Mouse (Mus musculus) erythroblast, adult 5-6 weeks (primary cell): Measurements from ENCODE around the gene Ank2. TPM values are rescaled to one million over a fixed set of nuclear protein-coding genes. Genes with fewer than 3 reads are reported as not detected.

Experiments
- ATAC-seq: replicated peaks from 2 replicates; pipeline ENCODE4 v1.8.0; 2016; ENCODE audit warnings: moderate number of reproducible peaks, mild to moderate bottlenecking, moderate TSS enrichment, inconsistent platforms; ENCODE audit not compliant: poor library complexity, low FRiP score, severe bottlenecking
- total RNA-seq, 2 experiments: library from RNA; stranded (forward) in 1 of 2; stranded (reverse) in 1 of 2; fragments of 150-400 nt in 1 of 2; fragments of 200-764, 138-1000 nt in 1 of 2; gene quantifications; 2 replicates each; pipeline versions ENCODE4 v1.2.3 to v1.2.4; 2015 to 2017; ENCODE audit warnings: low replicate concordance in 2 of 2

Ank2 gene
- total RNA-seq, 2 experiments from 2014 or later = 0.34 TPM; not detected in 1

DNA sequence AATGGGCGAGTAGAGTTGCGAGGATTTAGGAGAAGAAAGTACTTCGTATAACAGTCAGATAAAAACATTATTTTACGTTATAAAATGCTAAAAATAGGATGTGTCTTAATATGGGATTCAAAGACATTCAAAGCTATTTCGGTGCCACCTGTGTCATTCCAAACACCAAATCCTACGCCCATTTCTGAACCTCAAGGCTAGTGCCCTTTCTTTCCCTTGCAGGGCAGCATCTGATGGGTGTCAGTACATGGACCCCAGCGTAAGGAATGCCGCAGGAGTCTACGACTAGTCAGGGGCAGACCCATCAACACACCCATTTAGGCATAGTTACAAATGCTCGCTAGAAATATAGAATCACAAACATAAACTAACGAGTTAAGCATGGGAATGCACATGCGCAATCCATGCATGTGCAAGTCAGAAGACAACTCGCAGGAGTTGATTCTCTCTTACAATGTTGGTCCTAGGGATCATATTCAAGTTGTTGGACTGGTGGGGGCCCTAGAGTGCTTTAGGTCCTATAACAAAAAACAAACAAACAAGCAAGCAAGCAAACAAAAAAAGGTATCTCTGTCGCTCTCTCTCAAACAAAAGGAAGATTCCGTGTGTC lies 240.6 kb downstream of the Ank2 start:
- ATAC-seq = no peak

DNA sequence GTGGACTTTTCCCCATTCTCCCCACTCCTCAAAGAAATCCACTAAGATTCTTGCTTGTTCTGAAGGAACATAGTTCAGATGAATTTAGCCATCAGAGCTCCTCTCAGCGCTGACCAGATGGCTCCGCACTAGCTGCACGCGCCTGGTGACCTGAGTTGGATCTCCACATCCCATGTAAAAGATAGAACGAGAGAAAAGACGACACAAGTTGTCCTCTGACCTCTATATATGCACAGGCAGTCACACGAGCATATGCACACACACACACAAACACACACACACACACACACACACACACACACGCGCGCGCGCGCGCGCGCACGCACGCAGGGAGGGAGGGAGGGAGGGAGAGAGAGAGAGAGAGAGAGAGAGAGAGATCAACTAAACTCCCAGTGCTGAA lies 241.2 kb downstream of the Ank2 start:
- ATAC-seq = no peak

DNA sequence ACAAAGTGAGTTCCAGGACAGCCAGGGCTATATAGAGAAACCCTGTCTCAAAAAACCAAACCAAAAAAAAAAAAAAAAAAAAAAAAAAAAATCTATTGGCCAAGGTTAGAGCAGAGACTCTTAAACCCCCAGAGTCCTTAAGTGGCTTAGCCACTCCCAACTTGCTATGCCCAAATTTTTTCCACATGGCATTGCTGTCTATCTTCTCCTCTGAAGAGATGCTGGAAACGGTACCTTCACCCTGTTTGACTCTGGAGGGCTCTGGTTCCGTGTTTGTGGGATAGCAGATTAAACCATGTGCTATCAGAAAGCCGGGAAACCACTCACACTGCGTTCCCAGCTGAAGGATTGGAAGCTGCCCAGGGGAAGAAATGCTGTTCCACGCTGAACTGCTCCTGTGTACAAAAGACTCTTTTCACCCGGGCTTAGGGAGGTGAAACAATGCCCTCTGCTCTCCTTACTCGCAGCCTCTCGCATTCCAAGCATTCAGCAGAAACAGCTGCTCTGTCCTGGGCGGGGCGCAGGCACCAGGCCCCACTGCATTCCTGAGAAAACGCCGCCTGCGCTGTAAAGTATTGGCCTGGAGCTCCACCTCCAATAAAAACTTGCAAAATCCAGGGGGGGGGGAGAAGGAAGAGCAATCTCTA lies 241.7 kb downstream of the Ank2 start:
- no peak for ATAC-seq

DNA sequence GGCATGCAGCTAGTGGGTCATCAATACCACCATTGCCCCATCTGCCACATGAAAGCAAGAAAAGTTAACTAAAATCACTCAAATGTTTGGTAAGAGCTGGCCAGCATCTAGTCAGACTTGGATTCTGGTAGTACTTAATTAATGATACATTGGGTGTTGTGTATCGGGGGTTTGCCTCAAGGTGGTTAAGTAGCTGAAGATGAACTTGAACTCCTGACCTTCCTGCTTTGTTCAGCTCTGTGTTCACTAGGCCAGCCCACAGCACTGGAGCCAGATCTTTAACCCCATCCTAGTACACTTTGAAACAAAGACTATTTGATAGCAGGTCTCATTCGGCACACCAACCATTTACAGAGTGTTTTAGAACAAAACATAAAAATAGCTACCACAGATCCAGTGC lies 242.5 kb downstream of the Ank2 start:
- ATAC-seq = no peak

DNA sequence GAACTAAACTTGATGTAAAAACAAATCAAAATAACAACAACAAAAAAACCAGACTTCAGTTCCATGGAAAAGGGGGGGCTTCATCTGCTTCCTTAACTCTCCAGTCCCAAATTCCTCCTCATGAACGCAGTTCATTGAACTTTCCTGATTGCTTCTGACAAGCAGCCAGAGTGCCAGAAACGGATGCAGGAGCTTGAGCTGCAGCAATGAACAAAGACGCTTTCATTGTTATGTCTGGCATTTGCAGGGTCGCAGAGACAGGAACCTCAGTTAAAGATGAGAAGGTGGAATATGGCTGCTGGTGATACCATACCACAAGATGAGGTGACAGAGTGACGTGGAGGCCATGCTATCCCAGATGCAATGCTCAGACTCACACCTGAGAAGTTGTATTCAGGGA lies 248.2 kb downstream of the Ank2 start:
- ATAC-seq = no peak

DNA sequence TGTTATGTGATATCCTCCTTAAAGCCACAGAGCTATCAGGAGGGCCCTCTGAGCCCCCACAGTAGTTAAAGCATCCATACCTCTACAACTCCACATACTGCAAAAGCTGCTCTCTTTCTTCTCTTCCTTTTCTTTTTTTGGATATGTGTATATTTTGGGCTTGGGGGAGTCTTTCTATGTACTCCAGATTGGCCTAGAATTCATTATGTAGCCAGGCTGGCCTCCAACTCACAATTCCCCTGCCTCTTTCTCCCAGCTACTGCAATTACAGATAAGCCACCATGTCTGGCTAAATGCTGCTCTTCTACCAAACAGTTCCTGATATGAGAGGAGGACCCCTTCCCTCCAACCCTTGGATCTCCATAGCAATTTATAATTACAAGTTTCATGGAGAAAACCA lies 250.5 kb downstream of the Ank2 start:
- ATAC-seq = no peak

DNA sequence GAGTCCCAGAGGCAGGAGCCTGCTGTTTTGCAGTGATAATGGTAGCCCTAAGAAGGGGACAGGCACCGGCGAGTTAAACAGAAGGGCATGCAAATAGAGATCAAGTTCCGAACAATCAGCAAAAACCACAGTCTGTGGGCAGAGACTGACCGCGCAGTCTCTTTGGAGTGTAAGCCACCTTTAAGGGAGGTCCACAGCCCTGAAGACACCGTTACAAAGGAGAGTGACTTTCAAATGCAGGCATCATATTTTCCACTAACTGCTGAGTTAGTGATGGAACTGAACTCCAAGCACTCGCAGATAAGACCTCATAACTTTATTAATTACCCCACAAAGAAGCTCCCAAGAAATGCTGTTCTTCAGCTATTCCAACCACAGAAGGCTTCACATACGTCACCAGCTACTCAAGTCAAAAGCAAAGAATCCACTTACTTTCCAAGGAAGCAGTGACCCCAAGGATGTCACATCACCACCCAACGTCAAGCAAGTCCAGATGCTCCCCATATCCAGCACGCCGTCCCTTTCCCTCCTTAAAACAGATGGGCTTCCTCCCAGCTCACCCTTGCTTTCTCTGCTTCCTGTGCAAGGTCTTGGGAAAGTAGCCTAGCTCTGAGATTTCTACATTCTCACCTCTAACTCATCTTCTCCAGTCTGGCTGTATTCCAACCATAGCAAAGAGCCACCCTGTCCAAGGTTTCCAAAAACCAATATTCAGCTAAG lies 252.0 kb downstream of the Ank2 start:
- ATAC-seq = no peak

DNA sequence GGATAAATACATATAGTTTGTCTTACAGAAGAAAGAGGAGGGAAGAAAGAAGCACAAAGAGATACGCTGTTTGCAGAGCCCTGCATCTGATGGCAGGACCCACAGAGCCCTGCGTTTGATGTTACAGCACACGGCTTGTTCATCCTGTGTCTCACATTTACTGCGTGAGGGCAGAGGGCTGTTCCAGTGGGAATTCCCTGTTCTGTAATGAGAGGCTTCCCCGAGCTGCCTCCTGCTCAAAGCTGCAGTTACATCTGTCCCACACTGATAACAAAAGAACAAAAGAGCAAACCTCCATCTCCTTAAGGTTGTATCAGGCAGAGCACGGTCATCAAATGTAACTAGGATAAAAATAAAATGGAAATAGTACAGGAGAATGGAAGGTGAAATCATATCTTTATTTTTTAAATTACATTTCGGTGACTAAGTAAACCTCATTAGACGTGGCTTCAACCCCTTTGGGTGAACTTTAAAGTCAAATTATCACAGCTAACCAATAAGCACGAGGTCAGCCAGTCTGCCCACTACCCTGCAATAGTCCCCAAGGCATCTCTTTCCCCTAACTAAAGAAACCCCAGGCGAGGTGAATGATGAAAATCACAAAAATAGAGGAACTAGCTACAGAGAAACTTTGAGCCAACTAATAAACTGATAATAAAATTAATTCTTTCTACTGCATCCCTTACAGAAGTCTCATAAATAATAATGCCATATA lies 255.1 kb downstream of the Ank2 start:
- no peak for ATAC-seq

DNA sequence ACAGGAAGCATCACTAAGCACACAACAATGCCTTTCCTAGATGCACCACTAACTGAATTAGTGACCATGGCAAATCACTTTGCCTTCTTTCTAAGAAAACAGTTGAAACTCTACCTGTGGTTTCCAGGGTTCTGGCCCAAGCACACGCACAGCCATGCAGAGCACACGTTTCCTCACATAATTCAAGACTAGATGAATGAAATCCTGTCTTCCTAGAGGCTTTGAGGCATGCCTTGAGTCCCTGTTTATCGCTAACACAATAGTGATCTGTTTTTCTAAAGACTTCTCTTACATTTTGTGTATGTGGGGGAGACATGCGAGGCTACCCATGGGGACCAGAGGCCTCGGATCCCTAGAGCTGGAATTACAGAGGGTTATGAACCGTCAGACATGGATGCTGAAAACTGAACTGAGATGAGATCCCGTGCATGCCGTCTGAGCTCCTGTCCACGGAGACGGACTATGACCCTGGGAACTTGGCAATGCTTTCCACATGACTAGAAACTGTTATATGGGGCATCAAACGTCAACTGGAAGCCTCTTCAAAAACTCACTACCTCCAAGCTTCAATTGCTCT lies 256.8 kb downstream of the Ank2 start:
- no peak for ATAC-seq

DNA sequence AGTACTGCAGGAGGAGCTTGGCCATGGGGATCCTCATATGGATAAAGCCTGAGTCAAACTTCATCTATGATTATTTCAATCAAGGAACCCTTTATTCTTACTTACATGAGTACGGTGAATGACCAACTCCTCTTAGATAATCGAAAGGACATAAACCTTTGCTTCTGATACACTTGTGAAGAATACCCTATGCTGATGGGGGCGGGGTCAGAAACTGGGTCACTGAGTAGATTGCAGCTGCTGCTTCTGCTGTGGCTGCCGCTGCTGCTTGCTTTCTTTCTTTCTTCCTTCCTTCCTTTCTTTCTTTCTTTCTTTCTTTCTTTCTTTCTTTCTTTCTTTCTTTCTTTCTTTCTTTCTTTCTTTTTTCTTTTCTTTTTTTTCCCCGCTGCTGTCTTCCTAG lies 263.9 kb downstream of the Ank2 start:
- ATAC-seq = no peak

DNA sequence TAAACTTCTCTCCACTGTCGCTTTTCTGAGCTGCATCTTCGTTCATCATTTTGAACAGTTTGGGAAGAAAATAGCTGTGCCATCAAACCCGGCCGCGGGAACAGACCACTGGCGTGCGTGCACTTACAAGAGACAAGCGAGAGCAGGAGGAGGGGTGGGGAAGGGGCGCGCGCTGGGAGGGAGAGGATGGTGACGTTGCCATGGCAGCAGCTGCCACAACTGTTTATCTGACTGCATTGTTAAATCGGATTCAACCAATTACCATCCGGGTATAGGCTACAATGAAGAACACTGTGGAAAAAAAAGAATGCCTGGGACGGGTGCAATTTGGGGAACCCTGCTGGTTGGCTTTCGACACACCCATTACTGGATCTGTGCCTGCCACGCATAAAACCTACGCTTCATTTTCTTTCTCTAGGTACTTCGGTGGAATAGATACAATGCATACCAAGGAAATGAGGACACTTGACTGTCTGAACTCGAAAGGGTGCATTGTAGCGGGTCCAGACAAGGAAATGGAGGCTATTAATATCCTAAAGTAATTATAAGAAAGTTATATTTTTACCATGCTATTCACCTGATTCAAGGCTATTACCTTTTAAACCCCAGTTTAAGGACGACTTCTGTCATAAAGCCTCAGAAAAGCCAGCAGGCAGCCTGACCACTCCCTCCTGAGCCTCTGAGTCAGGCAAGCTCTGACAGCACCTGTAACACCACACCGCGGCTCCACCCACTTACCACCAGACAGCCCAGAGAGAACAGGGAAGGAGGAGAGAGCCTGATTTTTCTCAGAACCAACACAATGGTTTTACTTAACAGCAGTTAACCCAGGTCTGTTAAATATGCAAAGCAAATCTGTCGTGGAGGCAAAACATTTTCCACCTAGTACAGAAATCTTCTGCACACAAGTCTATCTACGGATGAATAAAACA lies 273.1 kb downstream of the Ank2 start:
- no peak for ATAC-seq

DNA sequence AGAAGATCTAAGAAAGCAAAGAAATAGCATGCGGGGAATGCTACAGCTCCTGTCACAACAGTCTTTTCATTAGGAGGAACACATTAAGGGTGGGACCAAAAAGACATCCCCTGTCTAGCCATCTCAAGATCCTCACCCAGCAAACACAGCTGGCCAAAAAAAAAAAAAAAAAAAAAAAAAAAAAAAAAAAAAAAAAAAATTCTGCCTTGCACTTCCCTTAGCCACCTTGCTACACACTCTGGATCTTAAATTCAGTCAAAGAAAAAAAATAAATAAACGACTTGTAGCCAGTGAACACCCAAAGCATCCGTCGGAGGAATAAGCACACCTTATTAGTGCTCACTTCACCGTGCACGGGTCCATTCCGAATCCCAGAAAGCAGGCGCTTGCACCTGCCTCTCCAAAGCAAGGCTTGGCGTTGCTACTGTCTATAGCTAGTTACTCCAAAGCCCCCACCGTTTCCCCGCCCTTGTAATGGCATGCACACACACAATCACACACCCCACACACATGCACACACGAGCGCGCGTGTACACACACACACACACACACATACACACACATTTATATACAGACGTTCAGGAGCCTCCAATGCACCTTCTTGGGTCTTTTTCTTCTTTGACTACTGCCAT lies 273.9 kb downstream of the Ank2 start:
- ATAC-seq = no peak

DNA sequence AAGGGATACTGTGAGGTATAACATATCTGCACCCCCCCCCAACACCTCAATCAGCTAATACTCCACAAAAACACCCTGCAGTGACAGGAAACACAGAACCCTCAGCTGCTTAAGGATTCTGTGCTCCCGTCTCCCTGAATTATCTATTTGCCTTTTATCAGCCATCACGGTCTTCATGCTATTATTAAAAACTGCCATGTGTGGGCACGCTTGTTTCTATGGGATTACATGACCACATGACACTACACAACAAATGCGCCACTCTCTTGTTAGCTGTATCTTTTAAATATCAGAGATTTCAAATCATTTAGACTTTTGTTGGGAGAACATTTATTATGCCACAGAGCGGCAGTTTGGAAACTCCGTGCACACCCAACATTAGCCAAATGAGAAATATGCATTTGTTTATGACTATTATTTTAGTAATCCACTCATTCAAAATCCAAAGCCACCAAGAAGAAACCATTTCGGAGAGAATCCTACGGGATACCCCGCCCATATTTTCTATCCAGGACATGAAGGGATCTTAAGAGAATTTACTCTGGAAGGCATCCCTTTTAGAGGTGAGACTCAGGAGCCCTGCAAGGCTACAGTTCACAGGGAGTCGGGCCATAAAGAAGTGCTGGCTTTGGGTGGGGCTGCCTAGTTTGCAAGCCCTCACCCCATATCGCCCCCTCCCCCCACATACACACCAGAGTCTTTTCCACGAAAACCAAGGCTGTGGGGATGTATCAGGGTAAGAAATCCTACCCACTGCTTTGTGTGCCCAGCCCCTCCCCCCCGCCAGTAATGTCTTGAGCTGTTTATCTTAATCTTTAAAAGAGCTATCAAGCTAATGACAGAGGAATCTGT lies 274.6 kb downstream of the Ank2 start:
- ATAC-seq = no peak

DNA sequence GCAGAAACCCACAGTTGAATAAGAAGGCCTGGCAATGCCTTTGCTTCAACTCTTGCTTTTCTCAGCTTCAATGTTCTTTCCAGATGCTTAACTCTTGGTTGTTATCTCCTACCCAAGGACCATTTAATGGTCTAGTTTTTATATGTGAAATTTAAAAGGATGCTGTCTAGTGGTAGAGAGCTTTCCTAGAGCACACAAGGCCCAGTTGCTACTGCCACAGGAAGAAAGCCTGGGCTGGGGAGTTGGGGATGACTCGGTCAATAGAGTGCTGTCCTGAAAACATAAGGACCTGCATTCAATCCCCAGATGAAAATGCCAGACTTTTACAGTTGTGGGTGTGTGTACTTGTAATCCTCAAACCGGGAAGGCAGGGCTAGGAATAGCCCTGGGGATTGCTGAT lies 277.1 kb downstream of the Ank2 start:
- ATAC-seq = no peak

DNA sequence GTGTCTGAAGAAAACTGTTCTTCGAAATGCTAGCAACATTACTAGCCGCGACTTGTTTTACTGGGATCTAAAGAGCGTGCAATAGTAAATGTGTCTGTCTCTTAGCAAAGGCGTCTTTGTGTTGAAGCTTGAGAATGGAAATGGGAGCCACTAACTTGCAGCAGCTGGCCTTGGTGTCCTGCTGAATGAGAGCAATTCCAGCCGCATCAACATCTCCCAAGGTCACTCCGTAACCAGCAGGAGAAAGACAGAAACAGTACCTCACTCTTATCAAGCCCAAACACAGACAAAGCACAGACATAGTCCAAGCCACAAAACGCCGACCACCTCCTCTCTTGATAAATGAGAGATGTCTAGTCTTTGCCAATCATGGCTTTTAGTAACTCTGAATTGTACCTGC lies 278.3 kb downstream of the Ank2 start:
- no peak for ATAC-seq

DNA sequence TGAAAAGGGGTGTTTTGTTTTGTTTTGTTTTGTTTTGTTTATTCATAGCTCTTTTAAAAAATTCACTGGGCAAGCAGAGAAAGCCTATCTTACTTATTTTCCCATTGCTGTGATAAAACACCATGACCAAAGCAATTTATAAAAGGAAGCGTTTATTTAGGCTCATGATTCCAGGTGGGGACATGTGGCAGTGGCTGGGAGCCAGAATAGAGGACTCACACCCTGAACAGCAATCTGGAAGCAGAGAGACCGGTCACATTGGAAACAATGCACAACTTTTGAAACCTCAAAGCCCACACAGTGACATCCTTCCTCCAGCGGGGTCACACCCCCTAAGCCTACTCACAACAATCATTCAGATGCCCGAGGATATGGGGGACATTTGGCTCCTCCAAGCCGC lies 285.6 kb downstream of the Ank2 start:
- no peak for ATAC-seq

DNA sequence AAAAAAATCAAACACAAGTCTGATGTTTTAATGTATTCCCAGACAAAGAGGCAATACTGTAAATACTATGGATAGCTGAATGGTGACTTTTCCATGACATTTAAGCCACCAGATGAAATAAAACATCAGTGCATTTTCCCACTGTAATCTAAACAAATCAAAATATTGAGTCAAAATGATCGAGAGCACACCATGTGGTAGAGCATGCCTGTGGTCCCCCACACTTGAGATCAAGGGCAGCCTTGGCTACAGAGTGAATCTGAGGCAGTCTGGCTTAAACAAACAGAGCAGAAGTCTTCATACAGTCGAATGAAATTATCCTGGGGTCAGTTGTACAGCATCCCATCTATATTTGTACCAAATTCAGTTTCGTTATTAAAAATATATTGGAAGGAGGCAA lies 288.0 kb downstream of the Ank2 start:
- no peak for ATAC-seq

DNA sequence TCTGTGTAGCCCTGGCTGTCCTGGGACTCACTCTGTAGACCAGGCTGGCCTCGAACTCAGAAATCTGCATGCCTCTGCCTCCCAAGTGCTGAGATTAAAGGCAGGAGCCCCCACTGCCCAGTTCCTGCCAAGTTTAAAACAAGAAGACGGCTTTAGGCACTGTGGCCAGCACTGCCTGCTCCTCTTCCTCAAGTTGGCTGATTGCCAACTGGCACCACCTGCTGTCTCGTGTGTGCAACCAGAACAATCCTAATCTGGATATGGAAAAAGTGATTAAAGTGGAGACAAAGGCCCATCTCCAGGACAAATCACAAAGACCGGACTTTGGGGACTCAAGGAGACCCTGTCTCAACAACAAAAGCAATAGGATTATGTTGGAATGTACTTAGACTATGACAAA lies 288.6 kb downstream of the Ank2 start:
- ATAC-seq = no peak
